Mouse (Mus musculus) lung, postnatal 0 days (tissue): ENCODE results near the gene Nmnat3.

Experiments used
- CTCF ChIP-seq: IDR thresholded peaks from 2 replicates; pipeline ENCODE4 v1.5.1; 2016; ENCODE audit warnings: antibody characterized with exemption, mild to moderate bottlenecking
- EP300 ChIP-seq: IDR thresholded peaks from 2 replicates; pipeline ENCODE4 v1.6.1; 2016; ENCODE audit warnings: antibody characterized with exemption, mild to moderate bottlenecking, control low read depth

DNA sequence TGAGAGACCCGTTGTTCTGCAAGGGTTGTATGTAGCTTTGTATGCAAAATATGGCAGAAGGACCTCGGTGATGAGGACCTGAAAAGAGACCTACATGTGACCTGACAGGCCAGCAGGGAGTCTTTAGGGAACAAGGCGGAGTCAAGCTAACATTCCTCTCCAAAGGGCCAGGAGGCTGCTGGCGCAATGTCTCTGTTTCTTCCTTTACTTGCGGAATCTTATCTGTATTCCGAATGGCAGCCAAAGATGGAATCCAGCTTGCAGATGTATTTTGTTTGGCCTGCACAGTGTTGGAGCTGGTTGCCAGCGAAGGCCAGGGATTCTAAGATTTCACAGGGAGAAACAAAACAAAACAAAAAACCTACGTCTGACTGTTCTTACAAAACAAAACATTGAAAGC is 141.5 kb downstream of the Nmnat3 start:
- peak; percentile 59 for TF ChIP-seq EP300
- no peak for TF ChIP-seq CTCF
